Mouse (Mus musculus) cerebellum, adult (tissue): Measurements from ENCODE around the gene Fnip2.

Source experiments
- ATAC-seq: cut with Nextera tagmentation; 2 replicates; pipeline ENCODE4 v1.9.2; 2017; ENCODE audit warnings: mild to moderate bottlenecking, moderate library complexity, mixed read lengths; ENCODE audit not compliant: insufficient number of reproducible peaks, low FRiP score, low TSS enrichment

Gene Fnip2

GRCm38 (mm10) chr3:79434436-79434835 lies 133.2 kb downstream of the Fnip2 start:
- ATAC-seq, result no peak

GRCm38 (mm10) chr3:79433593-79433992 lies 134.0 kb downstream of the Fnip2 start:
- ATAC-seq, result no peak

GRCm38 (mm10) chr3:79425441-79425840 lies 142.2 kb downstream of the Fnip2 start:
- no peak for ATAC-seq

GRCm38 (mm10) chr3:79418921-79419320 lies 148.7 kb downstream of the Fnip2 start:
- no peak for ATAC-seq

GRCm38 (mm10) chr3:79416944-79417680 lies 150.5 kb downstream of the Fnip2 start:
- ATAC-seq, result no peak

GRCm38 (mm10) chr3:79415929-79416328 lies 151.7 kb downstream of the Fnip2 start:
- no peak for ATAC-seq

GRCm38 (mm10) chr3:79415081-79415480 lies 152.5 kb downstream of the Fnip2 start:
- ATAC-seq, result no peak

GRCm38 (mm10) chr3:79413492-79413891 lies 154.1 kb downstream of the Fnip2 start:
- ATAC-seq, result no peak

GRCm38 (mm10) chr3:79411666-79412065 lies 155.9 kb downstream of the Fnip2 start:
- ATAC-seq, result no peak

GRCm38 (mm10) chr3:79410629-79410995 lies 157.0 kb downstream of the Fnip2 start:
- no peak for ATAC-seq

GRCm38 (mm10) chr3:79409927-79410628 lies 157.5 kb downstream of the Fnip2 start:
- no peak for ATAC-seq

GRCm38 (mm10) chr3:79408546-79408945 lies 159.1 kb downstream of the Fnip2 start:
- no peak for ATAC-seq
